Mouse (Mus musculus) layer of hippocampus, postnatal 10 days (tissue): ENCODE data around the gene Sh3pxd2a. TPM values are rescaled to one million over a fixed set of nuclear protein-coding genes. Genes with fewer than 3 reads are reported as not detected.
A peak's percentile ranks its signal among the peaks of the same experiment; 100 is the strongest.

Source experiments
- DNase-seq, 2 experiments: peaks; one replicate each; pipeline ENCODE4 v3.0.0; 2021; ENCODE audit warnings: low spot score in 2 of 2
- total RNA-seq, 2 experiments: library from RNA; stranded (reverse); gene quantifications; 2 replicates each; pipeline ENCODE4 v1.2.3; 2021

The Sh3pxd2a gene
- total RNA-seq, 2 experiments from 2014 or later: 28.0 to 29.1 TPM

DNA sequence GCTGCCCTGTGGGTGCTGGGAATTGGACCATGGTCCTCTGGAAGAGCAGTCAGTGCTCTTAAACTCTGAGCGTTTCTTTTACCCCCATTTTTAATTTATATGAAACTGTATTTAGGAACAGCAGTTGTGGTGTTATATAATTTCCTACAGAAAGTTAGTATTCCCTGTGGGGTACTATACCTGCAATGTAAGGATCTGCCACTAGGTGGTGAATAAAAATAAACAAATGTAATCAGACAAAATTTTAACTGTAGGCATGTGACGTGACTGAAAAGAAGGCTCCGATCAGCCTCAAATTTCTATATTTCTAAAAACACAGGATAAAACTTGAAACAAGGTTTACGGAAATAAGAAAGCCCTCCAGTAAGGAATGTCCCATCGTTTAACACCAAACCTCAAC lies 81.9 kb downstream of the Sh3pxd2a start:
- no peak for DNase-seq

DNA sequence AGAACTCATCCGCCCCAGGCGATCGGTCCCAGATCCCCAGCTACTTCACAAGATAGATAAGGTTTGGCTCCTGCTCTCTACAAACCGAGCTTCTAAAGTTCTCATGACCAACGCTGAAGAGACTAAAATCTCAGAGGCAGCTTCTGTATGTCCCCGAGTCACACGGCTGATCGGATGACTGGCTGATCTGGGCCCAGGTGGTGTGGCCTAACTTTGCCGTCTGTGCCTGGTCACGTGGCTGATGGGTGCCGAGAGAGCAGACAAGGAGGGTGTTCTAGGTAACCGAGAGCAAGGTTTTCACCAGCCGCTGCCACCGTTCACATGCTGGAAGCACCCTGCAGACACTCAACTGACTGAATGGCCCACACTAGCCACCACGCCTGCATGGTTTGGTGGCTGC lies 83.2 kb downstream of the Sh3pxd2a start:
- no peak for DNase-seq

DNA sequence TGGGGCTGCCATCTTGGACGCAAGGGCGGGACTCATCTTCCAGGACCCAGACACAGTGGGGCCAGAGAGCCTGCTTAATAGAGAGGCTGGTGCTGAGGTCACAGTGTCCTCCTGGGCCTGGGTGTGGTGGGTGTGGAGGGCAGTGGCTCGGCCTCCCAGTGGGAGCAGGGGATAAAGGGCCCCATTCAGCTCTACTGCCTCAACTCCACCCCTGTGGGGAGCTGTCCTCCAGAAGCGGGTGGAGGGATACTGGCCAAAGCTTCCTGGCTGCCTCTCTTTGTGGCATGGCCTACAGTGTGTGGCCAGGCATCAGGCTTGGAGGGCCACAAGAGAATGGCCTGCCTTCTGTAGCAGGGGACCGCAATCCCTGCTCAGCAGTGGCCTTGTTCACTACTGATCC lies 85.1 kb downstream of the Sh3pxd2a start:
- DNase-seq: no peak

DNA sequence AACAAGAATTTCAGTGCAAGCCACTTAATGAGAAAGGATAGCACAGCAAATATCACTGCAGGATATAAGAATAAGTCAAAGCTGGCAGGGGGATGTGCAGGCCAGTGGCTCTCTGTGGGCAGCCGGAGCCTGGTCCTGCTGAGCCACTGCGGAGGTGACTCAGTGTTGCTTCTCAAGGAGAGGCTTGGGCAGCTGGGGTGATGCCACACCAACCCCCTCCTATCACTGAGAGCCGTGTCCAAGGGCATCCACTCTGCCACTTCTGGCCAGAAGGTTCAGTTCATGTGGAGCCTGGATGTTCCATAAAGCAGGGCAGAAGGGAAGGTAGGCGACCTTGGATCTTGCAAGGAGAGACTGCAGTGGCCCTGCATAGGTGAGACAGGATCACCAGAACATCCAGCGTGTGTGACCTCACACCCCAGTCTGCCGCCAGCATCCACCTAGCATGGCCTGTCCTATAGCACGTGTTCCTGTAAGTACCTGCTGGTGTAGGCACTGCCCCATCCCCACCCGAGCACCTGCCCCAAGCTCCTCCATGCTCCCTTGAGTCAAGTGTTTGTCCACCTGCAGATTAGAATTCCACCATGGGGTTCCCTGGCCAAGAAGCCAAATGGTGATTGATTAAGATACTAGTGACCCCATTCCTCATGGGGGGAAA lies 89.2 kb downstream of the Sh3pxd2a start:
- DNase-seq: no peak

DNA sequence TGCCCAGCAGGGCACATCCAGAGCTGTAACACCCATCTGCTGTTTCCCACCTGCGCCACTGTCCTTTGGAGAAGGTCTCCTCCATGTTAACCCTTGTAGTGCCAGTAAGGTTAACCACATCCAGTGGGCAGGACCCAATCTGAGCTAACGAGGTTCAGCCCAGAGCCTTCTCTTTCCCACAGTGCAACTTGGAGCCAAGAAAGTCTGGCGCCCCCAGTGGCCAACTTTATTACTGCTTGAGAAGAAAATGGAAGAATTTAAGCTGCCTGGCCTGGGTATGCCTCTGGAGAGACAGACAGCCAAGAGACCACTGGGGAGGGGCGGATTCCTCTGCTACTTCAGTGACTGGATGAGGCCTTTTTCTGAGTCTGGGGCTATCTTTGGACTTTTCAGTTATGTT lies 89.8 kb downstream of the Sh3pxd2a start:
- peak; percentile 78 to 79 for DNase-seq

DNA sequence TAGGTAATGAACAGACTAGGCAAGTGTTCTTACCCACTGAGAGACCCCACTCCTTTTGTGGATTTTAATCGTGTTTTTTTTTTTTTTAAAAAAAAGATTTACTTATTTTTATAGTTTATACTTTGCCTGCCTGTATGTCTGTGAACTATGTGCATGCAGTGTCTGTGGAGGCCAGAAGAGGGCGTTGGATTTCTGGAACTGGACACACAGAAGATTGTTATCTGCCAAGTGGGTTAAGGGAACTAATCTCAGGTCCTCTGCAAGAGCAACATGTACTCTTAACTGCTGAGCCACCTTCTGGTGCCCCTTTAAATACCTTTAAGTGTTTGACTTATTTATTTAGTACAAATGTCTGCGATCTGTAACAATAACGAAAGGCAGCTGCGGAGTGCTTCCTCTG lies 92.2 kb downstream of the Sh3pxd2a start:
- no peak for DNase-seq

DNA sequence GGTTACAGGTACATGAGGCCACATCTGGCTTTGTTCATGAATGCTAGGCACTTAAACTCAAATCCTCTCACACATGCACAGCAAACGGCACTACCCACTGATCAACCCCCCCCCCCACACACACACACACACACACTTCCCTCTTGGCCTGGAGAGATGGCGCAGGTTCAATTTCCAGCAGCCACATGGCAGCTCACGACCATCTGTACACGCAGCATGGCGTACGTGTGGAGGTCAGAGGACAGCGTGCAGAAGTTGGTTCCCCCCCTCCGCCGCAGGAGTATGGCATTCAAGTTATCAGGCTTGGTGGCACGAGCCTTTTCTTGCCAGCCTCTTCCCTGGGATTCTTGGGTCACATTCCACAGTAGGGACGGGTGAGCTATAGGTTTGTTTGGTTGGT lies 92.7 kb downstream of the Sh3pxd2a start:
- no peak for DNase-seq

DNA sequence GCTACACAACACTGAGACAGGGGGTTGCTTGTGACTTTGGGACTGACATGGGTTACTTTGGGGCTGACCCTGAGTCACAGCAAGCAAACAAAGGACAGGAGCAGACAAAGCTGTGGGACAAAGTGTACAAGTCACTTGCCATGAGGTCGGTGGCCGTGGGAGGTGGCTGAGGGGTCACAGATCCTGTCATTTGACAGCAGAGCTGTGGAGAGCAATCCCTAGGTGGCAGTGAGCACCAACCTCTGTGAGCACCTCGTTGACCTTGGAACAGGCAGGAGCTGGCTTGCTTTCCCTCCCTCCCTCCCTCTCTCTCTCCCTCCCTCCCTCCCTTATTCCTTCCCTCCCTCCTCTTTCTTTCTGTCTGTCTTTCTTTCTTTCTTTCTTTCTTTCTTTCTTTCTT lies 95.2 kb downstream of the Sh3pxd2a start:
- DNase-seq: no peak

DNA sequence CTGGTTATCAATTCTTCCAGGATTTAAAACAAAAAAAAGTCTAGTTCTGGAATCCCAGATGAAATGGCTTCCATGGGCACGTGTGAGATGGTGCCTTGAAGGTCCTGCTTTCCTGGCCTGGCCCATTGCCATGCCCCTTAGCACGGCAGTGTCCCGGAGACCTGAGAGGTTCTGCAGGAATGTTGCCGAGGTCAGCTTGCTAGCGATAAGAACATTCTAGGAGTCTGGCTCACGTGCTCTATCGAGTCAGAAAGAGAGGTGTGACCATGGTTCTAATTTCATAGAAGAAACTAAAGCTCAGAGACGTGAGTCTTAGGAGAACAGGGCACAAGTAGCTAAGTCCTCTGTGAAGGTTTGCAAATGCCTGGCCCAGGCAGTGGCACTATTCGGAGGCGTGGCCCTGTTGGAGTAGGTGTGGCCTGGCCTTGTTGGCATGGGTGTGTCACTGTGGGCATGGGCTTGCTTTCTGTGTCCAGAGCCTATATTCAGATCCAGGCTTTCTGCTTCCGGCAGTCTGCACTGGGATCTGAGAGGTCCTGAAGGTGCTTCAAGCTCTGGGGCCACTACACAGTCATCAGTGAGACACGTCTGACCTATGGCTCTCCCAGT lies 96.8 kb downstream of the Sh3pxd2a start:
- DNase-seq: no peak

DNA sequence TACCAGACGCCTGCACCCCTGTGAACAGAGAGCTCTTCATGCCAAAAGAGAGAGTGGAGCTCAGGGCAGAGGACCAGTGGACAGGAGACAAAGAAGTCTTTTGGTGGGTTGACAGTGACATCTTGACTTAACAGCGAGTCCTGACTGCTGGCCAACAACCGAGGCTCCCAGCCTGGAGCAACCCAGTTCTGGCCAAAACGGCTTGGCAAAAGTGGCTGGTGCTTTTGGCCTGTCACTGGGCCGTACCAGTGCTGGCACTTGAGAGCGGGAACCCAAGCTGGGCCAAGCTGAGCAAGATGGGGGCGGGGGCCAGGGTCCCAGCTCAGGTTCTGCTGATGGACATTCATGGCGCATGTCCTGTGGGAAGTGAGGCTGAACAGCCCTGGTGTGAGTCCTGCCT lies 97.6 kb downstream of the Sh3pxd2a start:
- peak; percentile 54 to 63 for DNase-seq

DNA sequence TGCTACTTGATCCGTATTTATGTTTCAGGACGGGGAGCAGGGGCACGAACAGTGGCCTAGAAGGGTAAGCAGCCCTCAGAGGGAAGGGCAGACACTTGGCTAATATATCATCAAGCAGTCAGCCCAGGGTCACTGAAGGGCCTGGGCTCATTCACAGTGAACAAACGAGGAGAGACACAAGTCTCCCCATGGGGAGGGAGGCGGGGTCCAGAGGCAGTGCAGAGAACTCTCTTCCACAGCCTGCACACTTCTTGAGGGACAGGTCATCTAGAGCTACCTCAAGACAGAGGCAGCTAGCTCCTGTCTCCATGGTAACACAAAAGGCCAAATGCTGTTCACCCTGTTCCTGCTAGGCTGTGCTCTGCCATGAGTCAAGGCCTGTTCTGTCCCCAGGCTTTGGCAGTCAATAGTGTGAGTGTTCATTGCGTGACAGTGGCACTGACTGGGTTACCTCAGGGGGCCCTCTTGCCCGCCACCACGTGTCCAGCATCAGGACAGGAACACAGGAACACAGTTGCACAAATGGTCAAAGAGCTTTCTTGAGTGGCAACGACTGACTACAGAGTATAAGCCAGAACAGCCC lies 101.0 kb downstream of the Sh3pxd2a start:
- DNase-seq: no peak

DNA sequence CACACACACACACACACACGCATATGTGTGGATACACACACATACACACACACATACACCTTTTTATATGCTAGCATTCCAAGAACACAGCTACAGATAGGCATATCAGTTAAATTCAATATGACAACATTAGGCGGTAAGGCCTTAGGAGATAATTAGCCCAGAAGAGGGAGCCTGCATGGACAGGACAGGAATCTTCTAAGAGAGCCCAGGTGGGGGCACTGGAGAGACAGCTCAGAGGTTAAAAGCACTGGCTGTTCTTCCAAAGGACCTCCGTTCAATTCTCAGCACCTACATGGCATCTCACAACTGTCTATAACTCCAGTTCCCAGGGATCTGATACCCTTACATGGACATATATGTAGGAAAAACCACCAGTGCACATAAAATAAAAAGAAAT lies 103.3 kb downstream of the Sh3pxd2a start:
- DNase-seq: no peak

DNA sequence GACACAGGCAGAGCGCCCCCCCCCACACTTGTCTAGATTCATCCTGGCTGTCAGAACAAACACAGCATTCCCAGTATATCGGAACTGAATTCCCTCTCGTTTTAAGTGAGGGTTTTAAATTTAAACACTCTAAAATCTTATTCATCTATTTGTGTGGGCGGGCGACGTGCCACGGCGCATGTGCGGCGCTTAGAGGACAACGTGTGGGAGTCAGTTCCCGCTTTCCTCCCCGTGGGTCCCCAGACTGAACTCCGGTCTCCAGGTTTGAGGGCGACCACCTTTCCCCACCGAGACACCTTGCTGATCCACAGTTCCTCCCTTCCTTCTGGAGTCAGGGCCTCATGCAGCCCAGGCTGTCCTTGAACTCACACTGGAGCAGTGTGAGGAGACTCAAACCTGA lies 104.2 kb downstream of the Sh3pxd2a start:
- no peak for DNase-seq

DNA sequence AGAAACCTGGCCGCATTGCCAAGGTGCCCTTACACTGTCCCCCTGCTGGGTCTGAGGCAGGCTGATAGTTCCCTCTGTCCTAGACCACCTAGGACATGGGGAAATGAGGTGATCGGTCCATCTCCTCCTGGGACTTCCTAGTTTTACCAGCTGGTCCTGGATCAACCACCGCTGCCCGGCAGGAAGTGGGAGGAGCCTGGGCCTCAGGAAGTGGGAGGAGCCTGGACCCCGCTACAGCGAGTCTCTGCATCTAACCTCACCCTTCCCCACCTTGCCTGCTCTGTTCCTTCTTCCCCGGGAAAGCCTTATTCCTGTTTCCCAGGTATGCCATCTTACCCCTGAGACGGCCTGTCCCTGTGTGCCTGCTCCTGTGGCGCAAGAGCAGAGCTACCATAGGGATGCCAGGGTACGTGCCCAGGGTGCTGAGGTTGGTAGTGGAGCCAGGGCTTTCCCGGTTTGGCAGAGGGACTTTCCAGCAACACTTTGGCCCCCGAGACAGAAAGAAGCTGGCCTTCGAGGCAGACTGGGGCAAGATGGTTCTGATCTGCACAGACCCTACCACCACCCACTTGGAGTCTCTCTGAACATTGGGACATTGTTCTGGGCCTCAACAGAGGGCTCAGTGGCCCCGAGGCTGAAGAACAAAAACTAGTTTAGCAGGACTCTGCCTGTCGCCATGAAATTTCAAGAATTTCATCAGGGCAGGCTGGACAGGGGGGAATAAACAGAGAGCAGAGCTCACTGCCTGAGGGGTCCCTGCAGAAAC lies 104.9 kb downstream of the Sh3pxd2a start:
- no peak for DNase-seq

DNA sequence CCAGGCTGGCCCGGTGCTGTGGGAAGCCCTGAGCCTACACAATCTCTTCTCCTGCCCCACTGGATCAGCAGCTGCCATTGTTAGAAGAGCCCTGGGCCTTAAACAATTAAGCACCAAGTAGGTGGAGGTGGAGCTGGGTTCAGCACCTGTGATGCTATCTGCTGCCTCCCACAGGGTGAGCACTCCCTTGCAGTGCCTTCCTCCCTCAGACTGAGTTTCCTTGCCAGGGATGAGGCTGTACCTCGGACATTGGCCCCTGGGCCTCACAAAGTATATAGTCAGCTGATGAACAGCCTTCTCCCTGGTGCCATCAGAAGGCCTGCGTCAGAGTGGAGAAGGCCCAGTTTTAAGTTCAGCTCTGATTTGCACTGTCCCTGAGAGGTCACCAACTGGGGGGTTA lies 106.9 kb downstream of the Sh3pxd2a start:
- no peak for DNase-seq

DNA sequence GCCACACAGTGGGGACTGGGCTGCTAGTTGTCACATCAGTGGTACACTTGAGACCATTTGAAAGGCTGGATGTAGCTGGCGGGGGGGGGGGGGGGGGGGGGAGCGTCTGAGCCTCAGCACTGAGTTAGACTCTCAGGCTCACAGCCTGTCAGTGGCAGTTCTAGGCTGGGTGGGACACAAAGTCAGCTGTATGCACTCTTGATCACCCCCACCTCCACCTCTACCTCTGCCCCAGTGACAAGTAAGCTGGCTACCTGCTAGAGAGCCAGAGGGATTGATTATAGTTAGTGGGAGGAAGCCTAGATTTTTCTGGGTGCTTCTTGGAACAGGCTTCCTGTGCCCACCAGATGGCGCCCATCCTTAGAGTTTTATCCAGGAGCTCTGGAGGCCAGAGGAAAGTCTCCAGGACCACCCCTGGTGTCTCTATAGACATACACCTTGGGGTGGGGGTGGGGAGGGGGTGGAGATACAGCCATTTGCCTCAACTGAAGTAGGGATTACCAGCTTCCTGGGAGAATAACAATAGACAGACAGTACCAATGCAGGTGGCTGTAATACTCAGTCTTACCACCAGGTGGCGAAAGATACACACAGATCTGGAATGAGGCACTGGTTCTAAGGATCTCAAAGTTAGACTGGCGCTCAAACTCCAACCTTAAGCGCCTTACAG lies 107.9 kb downstream of the Sh3pxd2a start:
- DNase-seq: peak; percentile 89

DNA sequence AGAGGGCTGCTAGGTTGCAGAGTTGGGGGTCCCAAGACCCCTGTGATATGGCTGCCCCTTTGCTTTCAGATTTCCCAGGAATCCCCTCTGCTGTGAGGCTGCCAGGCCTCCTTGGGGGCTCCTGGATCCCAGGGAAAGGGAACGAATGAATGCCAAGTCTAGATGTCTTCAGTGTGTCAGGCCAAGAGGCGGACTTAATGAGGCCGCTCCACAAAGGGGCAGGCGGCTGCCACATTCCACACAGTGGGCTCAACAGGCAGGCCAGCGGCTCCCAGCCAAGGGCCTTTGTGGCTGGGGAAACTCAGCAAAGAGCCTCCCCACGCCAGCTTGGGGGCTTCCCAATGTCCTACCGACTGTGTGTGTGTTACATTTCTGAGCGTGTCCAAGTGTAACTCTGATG lies 109.7 kb downstream of the Sh3pxd2a start:
- peak; percentile 38 to 46 for DNase-seq

DNA sequence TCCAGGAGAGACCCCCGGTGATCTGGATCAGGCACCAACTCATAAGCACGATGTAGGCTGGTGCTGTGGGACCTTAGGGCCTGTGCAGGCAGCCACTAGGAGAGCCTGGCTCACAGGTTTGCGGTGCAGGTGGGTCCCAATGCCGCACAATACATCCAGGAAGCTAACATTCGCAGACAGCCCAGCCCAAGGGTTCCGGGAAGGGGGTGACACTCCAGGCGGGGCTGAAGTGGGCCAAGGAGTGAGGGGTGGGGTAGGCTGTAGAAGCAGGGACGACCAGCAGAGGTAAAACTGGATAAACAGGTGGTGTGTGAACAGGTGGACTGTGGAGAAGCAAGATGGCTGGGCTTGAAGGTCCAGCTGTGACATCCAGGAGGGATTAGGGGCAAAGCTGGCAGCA lies 115.2 kb downstream of the Sh3pxd2a start:
- no peak for DNase-seq

DNA sequence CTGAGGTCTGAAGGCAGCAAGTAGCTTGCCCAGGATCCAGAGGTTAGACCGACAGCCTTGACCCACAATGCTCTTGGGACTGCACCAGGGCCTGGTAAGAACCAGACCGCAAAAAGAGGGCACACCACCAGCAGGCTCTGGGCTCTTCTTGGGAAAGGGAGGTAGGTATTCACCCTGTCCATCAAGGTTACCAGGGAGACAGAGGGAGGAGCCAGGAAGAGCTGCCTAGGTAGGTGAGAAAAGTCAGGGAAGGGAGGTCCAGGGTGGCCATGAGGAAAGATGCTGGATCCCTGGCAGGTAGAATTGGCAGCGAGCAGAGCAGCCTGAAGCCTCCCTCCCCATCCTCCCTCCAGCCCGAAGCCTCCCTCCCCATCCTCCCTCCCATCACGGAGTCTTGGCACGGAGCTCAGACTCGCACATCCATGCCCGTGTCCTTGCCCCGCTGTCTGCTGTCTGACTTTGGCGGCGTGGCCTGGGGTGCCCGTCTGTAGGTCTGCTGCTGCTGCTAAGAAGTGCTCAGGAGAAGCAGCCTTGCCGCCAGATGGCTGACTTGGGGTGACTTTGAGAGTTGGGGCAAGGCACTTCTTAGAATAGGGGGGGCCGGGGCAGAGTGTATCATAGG lies 115.7 kb downstream of the Sh3pxd2a start:
- no peak for DNase-seq

DNA sequence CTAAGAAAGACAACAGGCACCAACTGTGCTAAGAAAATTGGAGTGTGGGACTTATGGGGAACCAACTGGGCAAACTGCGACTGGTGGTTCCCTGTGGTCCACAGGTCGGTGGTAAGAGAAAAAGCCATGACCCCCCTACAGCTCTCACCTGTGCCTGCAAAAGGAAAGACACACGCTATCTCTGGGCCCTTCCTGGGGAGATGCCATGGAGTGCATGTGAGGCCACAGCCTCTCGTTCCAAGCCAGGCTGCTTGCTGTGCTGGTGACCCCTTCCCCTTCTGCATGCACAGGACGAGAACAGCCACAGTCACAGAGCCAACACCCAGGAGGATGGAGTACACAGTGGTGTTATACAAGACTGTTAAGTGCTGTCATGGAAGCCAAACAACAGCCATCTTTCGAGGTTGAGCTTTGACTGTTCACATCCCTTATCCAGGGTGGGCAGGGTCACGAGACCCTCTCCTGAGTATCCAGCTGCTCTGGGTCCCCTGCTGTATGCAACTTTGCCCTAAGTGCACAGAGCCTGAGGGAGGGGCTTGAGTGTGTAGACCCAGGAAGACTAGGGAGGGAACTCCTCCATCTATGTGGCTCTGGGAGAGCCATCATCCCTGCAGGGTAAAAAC lies 117.1 kb downstream of the Sh3pxd2a start:
- no peak for DNase-seq

DNA sequence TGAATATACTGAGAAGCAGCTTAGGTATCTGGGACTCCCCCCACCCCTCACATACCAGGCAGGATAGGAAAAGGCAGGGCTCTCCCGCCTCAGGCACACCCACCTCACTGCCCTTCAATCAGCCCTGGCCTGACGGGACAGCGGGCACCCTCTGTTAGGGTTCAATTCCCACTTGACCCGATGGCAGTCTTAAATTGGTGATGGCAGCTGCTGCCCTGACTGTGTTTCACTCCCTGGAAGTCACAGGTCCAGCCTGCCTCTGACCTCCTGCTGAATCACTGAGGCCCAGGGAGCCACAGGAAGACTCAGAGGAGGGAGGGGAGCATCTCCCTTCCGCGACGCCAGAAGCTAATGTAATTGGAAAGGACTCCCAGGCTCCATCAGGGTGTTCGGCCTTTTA lies 117.6 kb downstream of the Sh3pxd2a start:
- no peak for DNase-seq
